Mouse (Mus musculus) embryonic stem cell, embryonic (primary cell): Measurements from ENCODE around the gene Tmem62.

Experiments
- CTCF ChIA-PET, 4 experiments: fragments of 300-600 bp in 2 of 4; fragments of 350-600 bp in 2 of 4; sonication (Branson Sonifier 250); formaldehyde crosslinking; loops; one replicate each; lab custom pipeline; 2022; ENCODE audit warnings: inconsistent platforms in 2 of 4; lab: Charles Lee
- POLR2A ChIA-PET, 4 experiments: fragments of 300-600 bp in 2 of 4; fragments of 350-600 bp in 2 of 4; sonication (Branson Sonifier 250); formaldehyde crosslinking; loops; one replicate each; lab custom pipeline; 2022; ENCODE audit warnings: antibody characterized with exemption in 4 of 4, inconsistent platforms in 1 of 4; lab: Charles Lee

Tmem62 gene

GRCm38 (mm10) chr2:120976990-120977925, at the start of gene Tmem62:
Gene Tmem62, plus strand, starts transcription at chr2:120977017.
- CTCF ChIA-PET: interaction anchor here in 1 of 4 experiments (1.1 kb wide), 1 partner anchor 125 kb away, joined by 3 read pairs; no protein-coding TSS in a partner anchor
- POLR2A ChIA-PET: interaction anchor here in 3 of 4 experiments (0.7 to 1.6 kb wide), 3 partner anchors 10 to 163 kb away, joined by 3 to 7 read pairs (median 3); partner anchors contain the start of genes Adal (in 1 of the 3) and Lcmt2 (in 1 of the 3)

- CTCF ChIA-PET: no interaction called here
Observed at GRCm38 (mm10) chr2:120933038-120933437, 43.8 kb upstream of the Tmem62 start.

GRCm38 (mm10) chr2:120951208-120951607, 25.6 kb upstream of the Tmem62 start:
- ChIA-PET CTCF (no interaction called here), POLR2A (no interaction called here)

More at GRCm38 (mm10) chr2:120933038-120933437, 43.8 kb upstream of the Tmem62 start:
- POLR2A ChIA-PET: no interaction called here

GRCm38 (mm10) chr2:120952176-120952938, 24.5 kb upstream of the Tmem62 start:
- CTCF ChIA-PET: interaction anchor here in 1 of 4 experiments (0.9 kb wide), 1 partner anchor 730 kb away, joined by 4 read pairs; no protein-coding TSS in a partner anchor
- POLR2A ChIA-PET: no interaction called here

GRCm38 (mm10) chr2:120959363-120959762, 17.5 kb upstream of the Tmem62 start:
- CTCF ChIA-PET: interaction anchor here in 1 of 4 experiments (0.6 kb wide), 1 partner anchor 86 kb away, joined by 4 read pairs; no protein-coding TSS in a partner anchor
- POLR2A ChIA-PET: interaction anchor here in 1 of 4 experiments (1.4 kb wide), 1 partner anchor 11 kb away, joined by 7 read pairs; the partner anchor contains the start of gene Ubr1

- ChIA-PET CTCF (interaction anchor here in 1 of 4 experiments (0.6 kb wide), 1 partner anchor 86 kb away, joined by 4 read pairs; no protein-coding TSS in a partner anchor), POLR2A (interaction anchor here in 1 of 4 experiments (1.4 kb wide), 1 partner anchor 11 kb away, joined by 7 read pairs; the partner anchor contains the start of gene Ubr1)
Observed at GRCm38 (mm10) chr2:120959827-120960226, 17.0 kb upstream of the Tmem62 start.

GRCm38 (mm10) chr2:120960261-120960660, 16.6 kb upstream of the Tmem62 start:
- POLR2A ChIA-PET: interaction anchor here in 2 of 4 experiments (0.6 to 1.6 kb wide), 3 partner anchors 10 to 233 kb away, joined by 3 to 7 read pairs (median 3); partner anchors contain the start of gene Ubr1 (in 2 of the 2)
- CTCF ChIA-PET: no interaction called here

GRCm38 (mm10) chr2:120963110-120963509, 13.7 kb upstream of the Tmem62 start:
- CTCF ChIA-PET: no interaction called here

GRCm38 (mm10) chr2:120965486-120965885, 11.3 kb upstream of the Tmem62 start:
- ChIA-PET CTCF (interaction anchor here in 1 of 4 experiments (0.6 kb wide), 1 partner anchor 388 kb away, joined by 3 read pairs; no protein-coding TSS in a partner anchor), POLR2A (interaction anchor here in 1 of 4 experiments (0.8 kb wide), 1 partner anchor 175 kb away, joined by 3 read pairs; the partner anchor contains the start of genes Adal and Lcmt2)

More at GRCm38 (mm10) chr2:120963110-120963509, 13.7 kb upstream of the Tmem62 start:
- POLR2A ChIA-PET: no interaction called here

- POLR2A ChIA-PET: interaction anchor here in 3 of 4 experiments (0.7 to 3.6 kb wide), 16 partner anchors 9 to 565 kb away, joined by 3 to 19 read pairs (median 4); partner anchors contain the start of genes Tubgcp4 (in 2 of the 3), Adal (in 1 of the 3), Ccndbp1 (in 1 of the 3) and Lcmt2 (in 1 of the 3)
- CTCF ChIA-PET: interaction anchor here in 2 of 4 experiments (0.9 to 1.2 kb wide), 2 partner anchors 16 to 18 kb away, joined by 3 read pairs; no protein-coding TSS in a partner anchor
Observed at GRCm38 (mm10) chr2:120970045-120970539, 6.7 kb upstream of the Tmem62 start.

- POLR2A ChIA-PET: interaction anchor here in 3 of 4 experiments (0.6 to 3.6 kb wide), 16 partner anchors 10 to 1935 kb away, joined by 3 to 19 read pairs (median 4); partner anchors contain the start of genes Ccndbp1 (in 2 of the 3), Tubgcp4 (in 2 of the 3), Adal (in 1 of the 3) and Lcmt2 (in 1 of the 3)
Observed at GRCm38 (mm10) chr2:120970559-120971080, 6.2 kb upstream of the Tmem62 start, which contains the start of gene Ubr1. Gene Ubr1, minus strand, starts transcription at chr2:120970715.

GRCm38 (mm10) chr2:120971766-120972165, 5.1 kb upstream of the Tmem62 start:
- CTCF ChIA-PET: interaction anchor here in 2 of 4 experiments (0.6 to 1.6 kb wide), 2 partner anchors 130 to 222 kb away, joined by 4 read pairs; no protein-coding TSS in a partner anchor

More at GRCm38 (mm10) chr2:120970559-120971080, 6.2 kb upstream of the Tmem62 start, which contains the start of gene Ubr1:
- CTCF ChIA-PET: interaction anchor here in 3 of 4 experiments (0.5 to 1.2 kb wide), 4 partner anchors 16 to 602 kb away, joined by 3 read pairs; no protein-coding TSS in a partner anchor

GRCm38 (mm10) chr2:120972257-120972656, 4.6 kb upstream of the Tmem62 start:
- ChIA-PET POLR2A (interaction anchor here in 3 of 4 experiments (0.5 to 3.6 kb wide), 8 partner anchors 9 to 476 kb away, joined by 3 to 19 read pairs (median 4); partner anchors contain the start of genes Lcmt2 (in 2 of the 3), Adal (in 1 of the 3) and Serf2 (in 1 of the 3)), CTCF (interaction anchor here in 3 of 4 experiments (0.6 to 1.6 kb wide), 5 partner anchors 9 to 887 kb away, joined by 3 to 4 read pairs (median 3); partner anchors contain the start of genes Adal (in 1 of the 3) and Lcmt2 (in 1 of the 3))

More at GRCm38 (mm10) chr2:120971766-120972165, 5.1 kb upstream of the Tmem62 start:
- POLR2A ChIA-PET: interaction anchor here in 2 of 4 experiments (0.5 to 3.6 kb wide), 5 partner anchors 9 to 477 kb away, joined by 3 to 19 read pairs (median 4); partner anchors contain the start of genes Adal (in 1 of the 2), Lcmt2 (in 1 of the 2) and Serf2 (in 1 of the 2)

- ChIA-PET CTCF (interaction anchor here in 3 of 4 experiments (0.6 to 1.6 kb wide), 6 partner anchors 9 to 168 kb away, joined by 3 to 5 read pairs (median 3); partner anchors contain the start of genes Adal (in 1 of the 3), Ccndbp1 (in 1 of the 3) and Lcmt2 (in 1 of the 3)), POLR2A (interaction anchor here in 3 of 4 experiments (0.7 to 3.6 kb wide), 10 partner anchors 8 to 476 kb away, joined by 3 to 19 read pairs (median 3); partner anchors contain the start of genes Lcmt2 (in 2 of the 3), Adal (in 1 of the 3), Catsper2 (in 1 of the 3) and Ccndbp1 (in 1 of the 3))
Observed at GRCm38 (mm10) chr2:120972964-120973363, 3.9 kb upstream of the Tmem62 start.

- POLR2A ChIA-PET: no interaction called here
- CTCF ChIA-PET: no interaction called here
Observed at GRCm38 (mm10) chr2:120976308-120976707, 509 bp upstream of the Tmem62 start.
